Mouse (Mus musculus) adrenal gland, postnatal 4 days (tissue): ENCODE measurements at regions not wholly inside any gene's neighbourhood (a gene's known extent, or its start where the extent isn't known, plus 50 kb on each side); places are given as distances from the start of the nearest gene placed in this dataset.

Experiments
- DNase-seq, 2 experiments: peaks; one replicate each; pipeline ENCODE4 v3.0.0; 2021 to 2022; ENCODE audit warnings: low spot score in 2 of 2, mixed read lengths in 2 of 2

GRCm38 (mm10) chr4:7424081-7424480 is 814.8 kb downstream of the Car8 start:
- DNase-seq, result no peak

- no peak for DNase-seq
These were observed 815.6 kb downstream of the Car8 start for GRCm38 (mm10) chr4:7423204-7423603.

GRCm38 (mm10) chr4:7422787-7423186 is 816.1 kb downstream of the Car8 start:
- DNase-seq, result no peak

GRCm38 (mm10) chr4:7414301-7414700 is 824.5 kb downstream of the Car8 start:
- DNase-seq, result no peak

- DNase-seq, result no peak
These were observed 846.1 kb downstream of the Car8 start for GRCm38 (mm10) chr4:7392696-7393095.

- DNase-seq, result no peak
These were observed 847.2 kb downstream of the Car8 start for GRCm38 (mm10) chr4:7391596-7391995.

GRCm38 (mm10) chr4:7385069-7385468 is 853.8 kb downstream of the Car8 start:
- DNase-seq, result no peak

GRCm38 (mm10) chr4:7379996-7380395 is 858.8 kb downstream of the Car8 start:
- no peak for DNase-seq

- no peak for DNase-seq
These were observed 874.4 kb downstream of the Car8 start for GRCm38 (mm10) chr4:7364238-7365040.

GRCm38 (mm10) chr4:7363508-7363907 is 875.3 kb downstream of the Car8 start:
- DNase-seq, result no peak

GRCm38 (mm10) chr4:7356202-7356601 is 882.6 kb downstream of the Car8 start:
- no peak for DNase-seq

GRCm38 (mm10) chr4:7347317-7347716 is 891.5 kb downstream of the Car8 start:
- DNase-seq, result no peak

- no peak for DNase-seq
These were observed 897.7 kb downstream of the Car8 start for GRCm38 (mm10) chr4:7341159-7341558.

GRCm38 (mm10) chr4:7314261-7314660 is 924.6 kb downstream of the Car8 start:
- DNase-seq, result no peak

- no peak for DNase-seq
These were observed 925.6 kb downstream of the Car8 start for GRCm38 (mm10) chr4:7313219-7313618.

- DNase-seq, result no peak
These were observed 926.7 kb downstream of the Car8 start for GRCm38 (mm10) chr4:7312160-7312559.

GRCm38 (mm10) chr4:7269047-7269446 is 969.8 kb downstream of the Car8 start:
- no peak for DNase-seq

GRCm38 (mm10) chr4:7256486-7256885 is 982.4 kb downstream of the Car8 start:
- no peak for DNase-seq

- no peak for DNase-seq
These were observed 985.2 kb downstream of the Car8 start for GRCm38 (mm10) chr4:7253616-7254015.

GRCm38 (mm10) chr4:7251641-7252040 is 987.2 kb downstream of the Car8 start:
- no peak for DNase-seq

- no peak for DNase-seq
These were observed 991.0 kb downstream of the Car8 start for GRCm38 (mm10) chr4:7247816-7248215.

- DNase-seq, result no peak
These were observed 991.6 kb downstream of the Car8 start for GRCm38 (mm10) chr4:7247244-7247643.

- no peak for DNase-seq
These were observed 992.0 kb downstream of the Car8 start for GRCm38 (mm10) chr4:7246828-7247227.
